Mouse (Mus musculus): Measurements from ENCODE around the gene Eif3a. TPM values are rescaled to one million over a fixed set of nuclear protein-coding genes. Genes with fewer than 3 reads are reported as not detected.

Gene Eif3a
- 89.3 and 118 TPM in 2 replicates for polyA plus RNA-seq (2012; ENCODE audit: insufficient read depth, insufficient read length, low replicate concordance, missing spikeins)

- Histone ChIP-seq H3K4me3 (ENCODE audit: insufficient read depth, low read depth, low read length) (peak within 1 kb of the TSS; percentile 80), H3K4me1 (ENCODE audit: control insufficient read depth, insufficient read depth, low read length) (no peaks in the 10 kb centered on the region), H3K27ac (ENCODE audit: insufficient read depth, low read depth, low read length) (peak within 1 kb of the TSS; percentile 92)
- under 1% methylated on average over 57 of the region's 57 CpGs for WGBS
- TF ChIP-seq POLR2A (IDR thresholded peaks at IDR 0.05; ENCODE audit: insufficient read depth, low read depth, low read length) = peak; percentile 99
- no peak for TF ChIP-seq CTCF (IDR thresholded peaks at IDR 0.05; ENCODE audit: insufficient read depth, low read depth, low read length)
These were observed at the start of gene Eif3a for GRCm38 (mm10) chr19:60790551-60791161. Gene Eif3a (minus strand): TSS chr19:60790658.

- Histone ChIP-seq H3K4me3 (ENCODE audit: insufficient read depth, low read depth, low read length) (no peak overlapping the region), H3K27ac (ENCODE audit: insufficient read depth, low read depth, low read length) (no peak overlapping the region), H3K4me1 (ENCODE audit: control insufficient read depth, insufficient read depth, low read length) (no peaks in the 10 kb centered on the region)
- no peak for TF ChIP-seq CTCF (IDR thresholded peaks at IDR 0.05; ENCODE audit: insufficient read depth, low read depth, low read length)
- TF ChIP-seq POLR2A (IDR thresholded peaks at IDR 0.05; ENCODE audit: insufficient read depth, low read depth, low read length) = no peak
- WGBS = 64% methylated on average over 1 of the region's 1 CpGs
These were observed 47.3 kb upstream of the Eif3a start for GRCm38 (mm10) chr19:60837747-60838146.

- Histone ChIP-seq H3K4me1 (ENCODE audit: control insufficient read depth, insufficient read depth, low read length) (no peaks in the 10 kb centered on the region), H3K27ac (ENCODE audit: insufficient read depth, low read depth, low read length) (no peak overlapping the region), H3K4me3 (ENCODE audit: insufficient read depth, low read depth, low read length) (no peak overlapping the region)
- 92% methylated on average over 6 of the region's 6 CpGs for WGBS
- TF ChIP-seq POLR2A (IDR thresholded peaks at IDR 0.05; ENCODE audit: insufficient read depth, low read depth, low read length) (no peak), CTCF (IDR thresholded peaks at IDR 0.05; ENCODE audit: insufficient read depth, low read depth, low read length) (no peak)
These were observed 28.2 kb upstream of the Eif3a start for GRCm38 (mm10) chr19:60818677-60819076.

GRCm38 (mm10) chr19:60813133-60813532, 22.7 kb upstream of the Eif3a start:
- TF ChIP-seq POLR2A (IDR thresholded peaks at IDR 0.05; ENCODE audit: insufficient read depth, low read depth, low read length) (no peak), CTCF (IDR thresholded peaks at IDR 0.05; ENCODE audit: insufficient read depth, low read depth, low read length) (no peak)
- peaks cover 2% of the 10 kb centered on the region; the same call in 1 of the 2 replicates for H3K4me1 ChIP-seq (ENCODE audit: control insufficient read depth, insufficient read depth, low read length)
- no peak overlapping the region for H3K4me3 ChIP-seq (ENCODE audit: insufficient read depth, low read depth, low read length)
- no peak overlapping the region for H3K27ac ChIP-seq (ENCODE audit: insufficient read depth, low read depth, low read length)
- 94% methylated on average over 6 of the region's 6 CpGs for WGBS

- TF ChIP-seq POLR2A (IDR thresholded peaks at IDR 0.05; ENCODE audit: insufficient read depth, low read depth, low read length) (no peak), CTCF (IDR thresholded peaks at IDR 0.05; ENCODE audit: insufficient read depth, low read depth, low read length) (no peak)
- Histone ChIP-seq H3K4me3 (ENCODE audit: insufficient read depth, low read depth, low read length) (peak overlapping the region; percentile 92), H3K27ac (ENCODE audit: insufficient read depth, low read depth, low read length) (no peak overlapping the region), H3K4me1 (ENCODE audit: control insufficient read depth, insufficient read depth, low read length) (peaks cover 2% of the 10 kb centered on the region; the same call in 1 of the 2 replicates)
- WGBS = 8% methylated on average over 10 of the region's 10 CpGs
These were observed 21.6 kb upstream of the Eif3a start for GRCm38 (mm10) chr19:60812036-60812389.

GRCm38 (mm10) chr19:60811098-60812035, 20.9 kb upstream of the Eif3a start, which contains the start of gene Fam45a:
Gene Fam45a (plus strand): TSS chr19:60811585.
- TF ChIP-seq CTCF (IDR thresholded peaks at IDR 0.05; ENCODE audit: insufficient read depth, low read depth, low read length) (peak; percentile 61), POLR2A (IDR thresholded peaks at IDR 0.05; ENCODE audit: insufficient read depth, low read depth, low read length) (peak; percentile 71)
- H3K27ac ChIP-seq (ENCODE audit: insufficient read depth, low read depth, low read length) = no peak within 1 kb of the TSS; the same call in 1 of the 2 replicates
- 1% methylated on average over 45 of the region's 45 CpGs for WGBS
- peak within 1 kb of the TSS; percentile 92 for H3K4me3 ChIP-seq (ENCODE audit: insufficient read depth, low read depth, low read length)
- H3K4me1 ChIP-seq (ENCODE audit: control insufficient read depth, insufficient read depth, low read length) = peaks cover 2% of the 10 kb centered on the region; the same call in 1 of the 2 replicates

- H3K27ac ChIP-seq (ENCODE audit: insufficient read depth, low read depth, low read length) = no peak overlapping the region
- no peak overlapping the region for H3K4me3 ChIP-seq (ENCODE audit: insufficient read depth, low read depth, low read length)
- TF ChIP-seq POLR2A (IDR thresholded peaks at IDR 0.05; ENCODE audit: insufficient read depth, low read depth, low read length) = no peak
- no peak for TF ChIP-seq CTCF (IDR thresholded peaks at IDR 0.05; ENCODE audit: insufficient read depth, low read depth, low read length)
- H3K4me1 ChIP-seq (ENCODE audit: control insufficient read depth, insufficient read depth, low read length) = peaks cover 2% of the 10 kb centered on the region; the same call in 1 of the 2 replicates
- 98% methylated on average over 2 of the region's 2 CpGs for WGBS
These were observed 19.5 kb upstream of the Eif3a start for GRCm38 (mm10) chr19:60809927-60810326.

DNA sequence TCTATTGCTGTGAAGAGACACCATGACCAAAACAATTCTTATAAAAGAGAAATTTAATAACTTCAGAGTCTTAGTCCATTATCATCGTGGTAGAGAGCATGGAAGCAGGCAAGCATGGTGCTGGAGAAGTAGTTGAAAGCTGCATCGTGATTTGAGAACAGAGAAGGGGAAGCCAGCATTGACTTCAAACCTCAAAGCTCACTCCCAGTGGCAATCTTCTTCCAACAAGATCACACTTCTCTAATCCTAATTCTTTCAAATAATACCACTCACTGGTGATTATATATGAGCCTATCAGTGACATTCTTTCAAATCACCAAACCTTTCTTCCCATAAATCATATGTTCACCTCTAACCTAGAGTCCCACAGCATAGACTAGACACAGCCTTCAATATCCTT, 14.4 kb upstream of the Eif3a start:
- H3K4me1 ChIP-seq (ENCODE audit: control insufficient read depth, insufficient read depth, low read length) = no peaks in the 10 kb centered on the region
- no peak overlapping the region for H3K4me3 ChIP-seq (ENCODE audit: insufficient read depth, low read depth, low read length)
- H3K27ac ChIP-seq (ENCODE audit: insufficient read depth, low read depth, low read length) = no peak overlapping the region
- WGBS = 75% methylated on average over 2 of the region's 2 CpGs
- TF ChIP-seq CTCF (IDR thresholded peaks at IDR 0.05; ENCODE audit: insufficient read depth, low read depth, low read length) (no peak), POLR2A (IDR thresholded peaks at IDR 0.05; ENCODE audit: insufficient read depth, low read depth, low read length) (no peak)
